Mouse (Mus musculus) liver, embryonic 13.5 days (tissue): ENCODE measurements at regions not wholly inside any gene's neighbourhood (a gene's known extent, or its start where the extent isn't known, plus 50 kb on each side); places are given as distances from the start of the nearest gene placed in this dataset.

ENCODE experiments used
- ATAC-seq: fragments of 200-750 bp; cut with Nextera tagmentation; 2 replicates; pipeline ENCODE4 v1.8.0; 2017; ENCODE audit warnings: low read depth, mild to moderate bottlenecking, moderate number of reproducible peaks, moderate library complexity
- DNase-seq: peaks from one replicate; pipeline ENCODE4 v3.0.0; 2022
- H3K27ac ChIP-seq: fragments of 300-500 bp; sonication (generic); 2 replicates; pipeline ENCODE4 v1.5.1; 2015; ENCODE audit warnings: moderate library complexity, mild to moderate bottlenecking, inconsistent platforms
- H3K27me3 ChIP-seq: fragments of 300-500 bp; sonication (generic); 2 replicates; pipeline ENCODE4 v1.6.1; 2015; ENCODE audit warnings: mild to moderate bottlenecking, inconsistent platforms
- H3K36me3 ChIP-seq: fragments of 300-500 bp; sonication (generic); 2 replicates; pipeline ENCODE4 v1.6.1; 2015; ENCODE audit warnings: mild to moderate bottlenecking, inconsistent platforms
- H3K4me1 ChIP-seq: fragments of 300-500 bp; sonication (generic); replicated peaks from 2 replicates; pipeline ENCODE4 v1.6.1; 2015; ENCODE audit warnings: inconsistent platforms
- H3K4me2 ChIP-seq: fragments of 300-500 bp; sonication (generic); 2 replicates; pipeline ENCODE4 v1.6.1; 2015; ENCODE audit warnings: inconsistent platforms, mild to moderate bottlenecking, moderate library complexity
- H3K4me3 ChIP-seq: fragments of 300-500 bp; sonication (generic); replicated peaks from 2 replicates; pipeline ENCODE4 v1.5.1; 2015; ENCODE audit warnings: mild to moderate bottlenecking, inconsistent platforms
- H3K9ac ChIP-seq: fragments of 300-500 bp; sonication (generic); 2 replicates; pipeline ENCODE4 v1.6.1; 2015; ENCODE audit warnings: mild to moderate bottlenecking, inconsistent platforms
- H3K9me3 ChIP-seq: fragments of 300-500 bp; sonication (generic); replicated peaks from 2 replicates; pipeline ENCODE4 v1.6.1; 2016; ENCODE audit warnings: inconsistent platforms
- WGBS: fragments of 180-500 bp; shearing (Covaris S2); methylation state at CpG from one replicate; pipeline ENCODE4 v1.1.7; 2015; ENCODE audit not compliant: insufficient replicate concordance; 5-methylcytosine and 5-hydroxymethylcytosine counted together

DNA sequence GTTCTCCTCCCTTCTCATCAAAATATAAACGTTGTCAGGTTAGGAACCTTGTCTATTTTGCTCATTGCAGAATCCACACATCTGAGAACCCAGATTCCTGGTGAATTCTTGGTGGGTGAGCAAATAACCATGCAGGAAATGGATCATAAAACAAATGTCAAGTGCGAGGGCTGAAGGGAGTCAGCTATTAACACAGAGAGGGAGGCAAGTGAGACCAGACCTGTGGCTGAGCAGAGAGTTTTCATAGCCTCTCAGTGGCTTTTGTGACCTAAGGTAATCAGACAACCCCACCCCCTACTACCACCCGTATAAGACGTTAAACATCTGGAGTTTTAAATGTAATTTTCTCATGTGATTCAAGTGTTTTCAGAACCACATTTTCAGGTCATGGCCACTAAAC lies 212.7 kb upstream of the Fn1 start:
- Histone ChIP-seq H3K4me3 (no peak overlapping the region), H3K4me1 (no peaks in the 10 kb centered on the region), H3K27me3 (no peaks in the 10 kb centered on the region), H3K27ac (no peak overlapping the region), H3K9ac (no peak overlapping the region), H3K36me3 (no peaks in the 10 kb centered on the region), H3K9me3 (no peaks in the 10 kb centered on the region), H3K4me2 (no peak overlapping the region)
- 42% methylated on average over 4 of the region's 4 CpGs for WGBS
- DNase-seq = no peak
- ATAC-seq = no peak

GRCm38 (mm10) chr1:71864749-71865148 lies 211.7 kb upstream of the Fn1 start:
- H3K27ac ChIP-seq = no peak overlapping the region
- H3K9ac ChIP-seq = no peak overlapping the region
- H3K4me1 ChIP-seq = no peaks in the 10 kb centered on the region
- WGBS = 66% methylated on average over 9 of the region's 9 CpGs
- no peak overlapping the region for H3K4me3 ChIP-seq
- H3K9me3 ChIP-seq = no peaks in the 10 kb centered on the region
- ATAC-seq = no peak
- no peaks in the 10 kb centered on the region for H3K27me3 ChIP-seq
- H3K4me2 ChIP-seq = no peak overlapping the region
- no peak for DNase-seq
- no peaks in the 10 kb centered on the region for H3K36me3 ChIP-seq

- no peaks in the 10 kb centered on the region for H3K36me3 ChIP-seq
- WGBS = 62% methylated on average over 2 of the region's 2 CpGs
- no peaks in the 10 kb centered on the region for H3K27me3 ChIP-seq
- no peaks in the 10 kb centered on the region for H3K4me1 ChIP-seq
- H3K9me3 ChIP-seq = no peaks in the 10 kb centered on the region
- H3K4me3 ChIP-seq = no peak overlapping the region
- H3K27ac ChIP-seq = no peak overlapping the region
- DNase-seq (no peak), ATAC-seq (no peak)
- H3K4me2 ChIP-seq = no peak overlapping the region
- no peak overlapping the region for H3K9ac ChIP-seq
Observed at GRCm38 (mm10) chr1:71853212-71853611, 200.2 kb upstream of the Fn1 start.

GRCm38 (mm10) chr1:71851268-71851667 lies 198.3 kb upstream of the Fn1 start:
- no peaks in the 10 kb centered on the region for H3K4me1 ChIP-seq
- H3K27ac ChIP-seq = no peak overlapping the region
- H3K9me3 ChIP-seq = no peaks in the 10 kb centered on the region
- H3K4me2 ChIP-seq = no peak overlapping the region
- H3K36me3 ChIP-seq = no peaks in the 10 kb centered on the region
- DNase-seq = no peak
- no peaks in the 10 kb centered on the region for H3K27me3 ChIP-seq
- no peak overlapping the region for H3K4me3 ChIP-seq
- 73% methylated on average over 8 of the region's 8 CpGs for WGBS
- H3K9ac ChIP-seq = no peak overlapping the region
- no peak for ATAC-seq

GRCm38 (mm10) chr1:71848656-71849055 lies 195.7 kb upstream of the Fn1 start:
- Histone ChIP-seq H3K27me3 (no peaks in the 10 kb centered on the region), H3K4me3 (no peak overlapping the region), H3K9me3 (no peaks in the 10 kb centered on the region), H3K4me1 (no peaks in the 10 kb centered on the region), H3K9ac (no peak overlapping the region), H3K36me3 (no peaks in the 10 kb centered on the region), H3K4me2 (no peak overlapping the region), H3K27ac (no peak overlapping the region)
- 73% methylated on average over 5 of the region's 5 CpGs for WGBS
- ATAC-seq (no peak), DNase-seq (no peak)

DNA sequence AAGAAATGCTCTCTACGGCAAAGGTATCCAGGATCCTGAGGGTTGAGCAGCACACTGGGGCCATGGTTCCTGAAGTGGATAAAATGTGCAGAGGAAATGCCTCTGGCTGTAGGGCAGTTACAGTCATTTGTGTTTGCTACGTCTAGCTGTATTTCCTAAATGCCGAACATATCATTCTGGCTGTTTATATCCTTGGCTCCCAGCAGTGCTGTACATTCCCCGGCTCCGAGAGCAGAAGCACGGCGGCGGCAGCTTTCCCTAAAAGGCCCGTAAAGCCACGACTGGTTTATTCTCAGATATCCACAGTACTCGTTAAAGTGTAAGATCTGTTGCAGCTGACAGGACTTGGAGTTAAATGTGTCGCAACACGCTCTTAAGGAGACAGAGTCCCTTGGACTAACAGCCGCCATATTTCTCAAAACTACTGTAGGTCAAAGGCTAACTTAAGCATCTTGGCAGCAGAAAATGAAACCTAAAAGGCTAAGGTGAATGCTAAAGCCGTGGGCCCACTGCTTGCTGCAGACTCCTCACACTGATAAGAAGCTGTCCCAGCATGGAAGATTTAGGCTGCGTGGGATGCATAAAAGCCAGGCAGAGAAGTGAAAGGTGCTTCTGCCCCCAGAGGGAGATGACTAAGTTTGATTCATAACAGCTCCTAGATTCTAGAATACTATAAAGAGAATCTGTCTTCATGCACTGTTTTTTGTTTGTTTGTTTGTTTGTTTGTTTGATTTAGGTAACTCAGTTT lies 192.1 kb upstream of the Fn1 start:
- H3K9me3 ChIP-seq = no peaks in the 10 kb centered on the region
- no peaks in the 10 kb centered on the region for H3K27me3 ChIP-seq
- no peak overlapping the region for H3K27ac ChIP-seq
- H3K4me2 ChIP-seq = no peak overlapping the region
- H3K4me3 ChIP-seq = no peak overlapping the region
- 68% methylated on average over 16 of the region's 16 CpGs for WGBS
- H3K36me3 ChIP-seq = no peaks in the 10 kb centered on the region
- no peak overlapping the region for H3K9ac ChIP-seq
- no peak for ATAC-seq
- no peak for DNase-seq
- H3K4me1 ChIP-seq = no peaks in the 10 kb centered on the region

GRCm38 (mm10) chr1:71837764-71838163 lies 184.8 kb upstream of the Fn1 start:
- Histone ChIP-seq H3K9me3 (0 out of 2 replicates have a peak, but pooled peaks cover 3% of the 10 kb centered on the region), H3K27me3 (no peaks in the 10 kb centered on the region), H3K4me2 (no peak overlapping the region), H3K9ac (no peak overlapping the region), H3K4me3 (no peak overlapping the region), H3K4me1 (no peaks in the 10 kb centered on the region), H3K27ac (0 out of 2 replicates have a peak overlapping the region, but pooled peaks have one; percentile 2), H3K36me3 (no peaks in the 10 kb centered on the region)
- DNase-seq = no peak
- WGBS = 71% methylated on average over 12 of the region's 12 CpGs
- no peak for ATAC-seq

- Histone ChIP-seq H3K4me3 (no peak overlapping the region), H3K27ac (no peak overlapping the region), H3K36me3 (no peaks in the 10 kb centered on the region), H3K9ac (no peak overlapping the region), H3K4me1 (no peaks in the 10 kb centered on the region), H3K9me3 (0 out of 2 replicates have a peak, but pooled peaks cover 3% of the 10 kb centered on the region), H3K27me3 (no peaks in the 10 kb centered on the region), H3K4me2 (no peak overlapping the region)
- ATAC-seq (no peak), DNase-seq (no peak)
- WGBS = 80% methylated on average over 20 of the region's 20 CpGs
Observed at GRCm38 (mm10) chr1:71837039-71837648, 184.1 kb upstream of the Fn1 start.

DNA sequence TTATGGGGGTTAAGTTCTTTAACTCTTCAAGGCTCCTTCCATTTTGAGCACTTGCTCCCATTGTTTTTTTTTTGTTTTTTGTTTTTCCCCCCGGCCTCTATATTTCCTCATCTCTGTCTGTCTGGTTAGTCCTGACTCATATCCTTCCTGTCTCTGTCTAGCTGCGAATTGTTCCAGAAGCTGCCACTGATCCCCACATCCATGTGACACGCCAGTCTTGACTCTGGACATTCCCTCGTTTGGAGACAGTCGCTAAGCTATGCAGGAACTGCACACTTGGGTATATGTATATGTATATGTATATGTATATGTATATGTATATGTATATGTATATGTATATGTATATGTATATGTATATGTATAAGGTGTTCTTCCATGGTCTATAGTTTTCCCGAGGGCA lies 177.4 kb upstream of the Fn1 start:
- no peak for ATAC-seq
- Histone ChIP-seq H3K36me3 (no peaks in the 10 kb centered on the region), H3K4me3 (no peak overlapping the region), H3K27ac (no peak overlapping the region), H3K4me2 (no peak overlapping the region), H3K27me3 (no peaks in the 10 kb centered on the region), H3K9me3 (no peaks in the 10 kb centered on the region), H3K9ac (no peak overlapping the region), H3K4me1 (no peaks in the 10 kb centered on the region)
- DNase-seq = no peak
- WGBS = 37% methylated on average over 6 of the region's 6 CpGs

DNA sequence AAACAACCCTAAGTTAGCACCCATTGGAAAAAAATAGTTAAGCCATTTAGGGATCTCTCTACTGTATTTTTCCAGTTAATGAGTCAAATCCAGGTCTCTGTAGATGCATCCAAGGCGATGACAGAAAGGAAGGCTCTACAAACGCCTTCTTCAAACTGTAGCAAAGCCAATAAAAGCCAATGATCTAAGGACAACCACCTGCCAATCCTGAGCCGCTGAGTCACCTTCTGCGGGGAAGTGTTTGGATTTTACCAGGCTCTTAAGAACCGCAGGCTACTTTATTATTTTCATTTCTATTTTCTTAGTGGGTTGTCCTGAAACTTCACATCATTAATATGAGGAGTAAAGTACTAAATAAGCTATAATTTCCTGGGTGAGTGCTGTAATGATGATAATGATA lies 171.4 kb upstream of the Fn1 start:
- Histone ChIP-seq H3K9me3 (no peaks in the 10 kb centered on the region), H3K36me3 (no peaks in the 10 kb centered on the region), H3K27me3 (no peaks in the 10 kb centered on the region), H3K4me2 (no peak overlapping the region), H3K9ac (no peak overlapping the region), H3K4me1 (no peaks in the 10 kb centered on the region), H3K4me3 (no peak overlapping the region), H3K27ac (no peak overlapping the region)
- no peak for DNase-seq
- no peak for ATAC-seq
- 58% methylated on average over 5 of the region's 5 CpGs for WGBS

GRCm38 (mm10) chr1:71822123-71822522 lies 169.1 kb upstream of the Fn1 start:
- WGBS = 61% methylated on average over 3 of the region's 3 CpGs
- Histone ChIP-seq H3K9me3 (no peaks in the 10 kb centered on the region), H3K27ac (no peak overlapping the region), H3K36me3 (no peaks in the 10 kb centered on the region), H3K27me3 (no peaks in the 10 kb centered on the region), H3K4me2 (no peak overlapping the region), H3K9ac (no peak overlapping the region), H3K4me1 (no peaks in the 10 kb centered on the region), H3K4me3 (no peak overlapping the region)
- DNase-seq (no peak), ATAC-seq (no peak)

GRCm38 (mm10) chr1:71821099-71821498 lies 168.1 kb upstream of the Fn1 start:
- no peak overlapping the region for H3K4me3 ChIP-seq
- H3K27me3 ChIP-seq = no peaks in the 10 kb centered on the region
- WGBS = 69% methylated on average over 7 of the region's 7 CpGs
- ATAC-seq = no peak
- DNase-seq = no peak
- H3K27ac ChIP-seq = no peak overlapping the region
- no peak overlapping the region for H3K4me2 ChIP-seq
- no peaks in the 10 kb centered on the region for H3K9me3 ChIP-seq
- H3K9ac ChIP-seq = no peak overlapping the region
- H3K4me1 ChIP-seq = no peaks in the 10 kb centered on the region
- H3K36me3 ChIP-seq = no peaks in the 10 kb centered on the region
